Mouse (Mus musculus) intestine, postnatal 0 days (tissue): Measurements from ENCODE around the gene Nfatc3. TPM values are rescaled to one million over a fixed set of nuclear protein-coding genes. Genes with fewer than 3 reads are reported as not detected.

ENCODE experiments used
- ATAC-seq: fragments of 200-750 bp; cut with Nextera tagmentation; 2 replicates; pipeline ENCODE4 v1.8.0; 2017; ENCODE audit warnings: mild to moderate bottlenecking, moderate TSS enrichment, moderate library complexity
- H3K27ac ChIP-seq: fragments of 300-500 bp; sonication (generic); 2 replicates; pipeline ENCODE4 v1.5.1; 2014; ENCODE audit warnings: mild to moderate bottlenecking, low read depth, low read length, moderate library complexity
- H3K27me3 ChIP-seq: fragments of 300-500 bp; sonication (generic); replicated peaks from 2 replicates; pipeline ENCODE4 v1.6.1; 2014; ENCODE audit warnings: low read length, mixed read lengths; ENCODE audit not compliant: control insufficient read depth, insufficient read depth
- H3K36me3 ChIP-seq: fragments of 300-500 bp; sonication (generic); 2 replicates; pipeline ENCODE4 v1.6.1; 2014; ENCODE audit warnings: mild to moderate bottlenecking, moderate library complexity; ENCODE audit not compliant: control insufficient read depth, insufficient read depth
- H3K4me1 ChIP-seq: fragments of 300-500 bp; sonication (generic); replicated peaks from 2 replicates; pipeline ENCODE4 v1.6.1; 2014; ENCODE audit warnings: antibody characterized with exemption, low read length, mixed read lengths; ENCODE audit not compliant: control insufficient read depth, insufficient read depth
- H3K4me2 ChIP-seq: fragments of 300-500 bp; sonication (generic); replicated peaks from 2 replicates; pipeline ENCODE4 v1.6.1; 2014; ENCODE audit warnings: low read depth, mild to moderate bottlenecking, moderate library complexity
- H3K4me3 ChIP-seq: fragments of 300-500 bp; sonication (generic); 2 replicates; pipeline ENCODE4 v1.5.1; 2014; ENCODE audit warnings: low read depth, low read length
- H3K9ac ChIP-seq: fragments of 300-500 bp; sonication (generic); 2 replicates; pipeline ENCODE4 v1.6.1; 2014; ENCODE audit warnings: mild to moderate bottlenecking, low read depth, low read length
- H3K9me3 ChIP-seq: fragments of 300-500 bp; sonication (generic); 2 replicates; pipeline ENCODE4 v1.6.1; 2016; ENCODE audit warnings: mixed run types; ENCODE audit not compliant: control insufficient read depth
- CTCF ChIP-seq: sonication (generic); IDR thresholded peaks from 2 replicates; pipeline ENCODE4 v1.5.1; 2016; ENCODE audit warnings: low read depth, mild to moderate bottlenecking, control low read depth, antibody characterized with exemption, moderate library complexity
- WGBS: fragments of 180-500 bp; shearing (Covaris S2); extraction: QIAGEN DNeasy Blood & Tissue Kit; methylation state at CpG from one replicate; pipeline ENCODE4 v1.1.7; 2014; 5-methylcytosine and 5-hydroxymethylcytosine counted together
- polyA plus RNA-seq: library from polyadenylated mRNA; unstranded; fragments of >200 nt; fragmentation: Nextera tagmentation; extraction: Ambion mirVana; gene quantifications from 2 replicates; pipeline ENCODE4 v1.2.1, GENCODE M21; 2015

Gene Nfatc3
- polyA plus RNA-seq, 1 experiment from 2014 or later: 3.1 TPM

DNA sequence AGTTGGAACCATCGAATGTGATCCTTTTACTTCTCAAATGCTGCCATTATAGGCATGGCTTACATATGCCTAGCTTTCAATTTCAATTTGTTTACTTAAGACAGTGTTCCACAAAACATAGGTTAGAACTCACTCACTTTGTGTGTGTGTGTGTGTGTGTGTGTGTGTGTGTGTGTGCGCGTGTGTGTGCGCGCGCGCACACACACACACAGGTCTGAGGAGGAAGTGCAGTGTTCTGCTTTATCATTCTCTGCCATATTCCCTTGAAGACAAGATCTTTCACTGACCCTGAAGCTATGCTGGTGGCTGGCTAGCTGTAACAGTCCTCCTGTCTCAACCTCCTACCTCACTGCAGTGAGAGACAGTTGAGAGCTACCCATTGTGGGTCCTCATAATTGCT lies 4.4 kb downstream of the Nfatc3 start:
- ATAC-seq: no peak

DNA sequence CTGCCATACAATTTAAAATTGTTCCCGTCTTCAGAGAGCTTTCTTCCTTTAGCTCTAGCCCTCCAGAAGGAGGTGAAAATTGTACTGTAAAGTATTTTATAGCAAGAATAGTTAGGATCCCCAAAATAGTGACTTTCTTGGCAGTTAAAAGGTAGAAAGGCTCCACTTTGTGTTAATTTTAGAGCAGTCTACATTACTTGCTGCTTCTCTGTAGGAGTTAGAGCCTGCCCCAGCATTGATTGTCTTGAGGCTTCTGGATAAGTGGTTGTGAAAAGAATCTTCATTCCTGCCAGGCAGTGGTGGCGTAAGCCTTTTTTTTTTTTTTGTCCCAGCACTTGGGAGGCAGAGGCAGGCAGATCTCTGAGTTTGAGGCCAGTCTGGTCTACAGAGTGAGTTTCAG lies 8.1 kb downstream of the Nfatc3 start:
- no peak overlapping the region for H3K27ac ChIP-seq
- 96% methylated on average over 2 of the region's 2 CpGs for WGBS
- H3K9ac ChIP-seq: no peak overlapping the region
- no peak for ATAC-seq
- H3K27me3 ChIP-seq: no peaks in the 10 kb centered on the region
- no peak overlapping the region for H3K4me2 ChIP-seq
- H3K4me1 ChIP-seq: no peaks in the 10 kb centered on the region
- H3K4me3 ChIP-seq: no peak overlapping the region
- no peaks in the 10 kb centered on the region for H3K36me3 ChIP-seq
- TF ChIP-seq CTCF: no peak
- H3K9me3 ChIP-seq: no peaks in the 10 kb centered on the region

More for the DNA sequence above, 4.4 kb downstream of the Nfatc3 start:
- TF ChIP-seq CTCF: no peak
- Histone ChIP-seq H3K4me2 (no peak overlapping the region), H3K4me1 (0 out of 2 replicates have a peak, but pooled peaks cover 6% of the 10 kb centered on the region), H3K9ac (no peak overlapping the region), H3K27me3 (no peaks in the 10 kb centered on the region), H3K36me3 (no peaks in the 10 kb centered on the region), H3K27ac (no peak overlapping the region), H3K9me3 (no peaks in the 10 kb centered on the region), H3K4me3 (no peak overlapping the region)
- WGBS: 94% methylated on average over 7 of the region's 7 CpGs

DNA sequence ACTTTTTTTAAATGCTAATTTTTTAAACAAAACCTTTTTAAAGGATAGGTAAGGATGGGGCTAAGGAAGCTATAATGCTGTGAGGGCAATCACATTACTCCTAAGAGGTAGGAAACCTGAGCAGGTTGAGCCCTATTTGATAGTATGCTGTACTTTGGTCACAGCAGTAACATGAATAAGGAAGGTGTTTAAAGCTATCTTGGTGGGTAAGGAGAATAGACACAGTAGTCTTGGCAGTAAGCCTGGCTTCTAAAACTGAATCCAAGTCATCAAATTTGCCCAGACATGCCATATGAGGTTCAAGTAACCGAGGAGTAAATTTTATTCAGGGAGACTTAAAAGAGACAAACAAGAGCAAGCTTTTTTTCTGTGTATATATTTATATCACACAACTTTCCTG lies 10.9 kb downstream of the Nfatc3 start:
- no peak for ATAC-seq
- WGBS: 30% methylated on average over 1 of the region's 1 CpGs
- Histone ChIP-seq H3K36me3 (no peaks in the 10 kb centered on the region), H3K4me1 (no peaks in the 10 kb centered on the region), H3K9ac (no peak overlapping the region), H3K27ac (no peak overlapping the region; the same call in 1 of the 2 replicates), H3K27me3 (no peaks in the 10 kb centered on the region), H3K9me3 (no peaks in the 10 kb centered on the region), H3K4me3 (no peak overlapping the region), H3K4me2 (no peak overlapping the region)
- TF ChIP-seq CTCF: no peak

DNA sequence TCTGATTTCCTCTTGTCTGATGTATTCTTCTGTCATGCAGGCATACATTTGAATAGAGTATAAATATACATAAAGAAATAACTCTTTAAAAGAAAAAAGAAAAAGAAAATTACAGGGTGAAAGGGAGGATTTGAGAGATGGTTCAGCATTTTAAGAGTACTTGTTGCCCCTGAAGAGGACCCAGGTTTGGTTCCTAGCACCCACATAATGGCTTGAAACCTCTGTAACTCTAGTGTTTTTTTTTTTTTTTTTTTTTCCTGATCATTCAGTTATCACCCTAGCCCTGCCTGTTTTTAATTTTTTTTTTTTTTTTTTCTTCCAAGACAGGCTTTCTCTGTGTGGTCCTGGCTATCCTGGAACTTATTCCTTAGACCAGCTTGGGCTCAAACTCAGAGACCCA lies 13.5 kb downstream of the Nfatc3 start:
- H3K4me2 ChIP-seq: no peak overlapping the region
- H3K9me3 ChIP-seq: no peaks in the 10 kb centered on the region
- H3K36me3 ChIP-seq: no peaks in the 10 kb centered on the region
- no peaks in the 10 kb centered on the region for H3K4me1 ChIP-seq
- no peak overlapping the region for H3K9ac ChIP-seq
- ATAC-seq: no peak
- no peak for TF ChIP-seq CTCF
- H3K27ac ChIP-seq: no peak overlapping the region
- H3K4me3 ChIP-seq: no peak overlapping the region
- no peaks in the 10 kb centered on the region for H3K27me3 ChIP-seq

DNA sequence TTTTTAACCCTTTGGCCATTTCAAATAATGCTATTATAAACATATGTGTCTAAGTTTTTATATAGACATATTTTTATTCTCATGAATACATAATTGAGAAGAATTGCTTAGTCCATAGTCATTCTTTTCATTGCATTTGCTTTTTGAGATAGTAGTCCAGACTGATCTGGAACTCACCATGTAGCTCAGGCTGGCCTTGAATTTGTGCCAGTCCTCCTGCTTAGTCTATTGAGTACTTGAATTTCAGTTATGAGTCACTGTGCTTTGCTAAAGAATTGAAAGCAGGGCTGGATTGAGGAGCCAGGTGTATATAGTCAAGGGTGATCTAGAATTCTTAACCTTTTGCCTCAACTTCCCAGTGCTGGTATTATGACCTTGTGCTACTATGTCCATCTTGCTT lies 15.6 kb downstream of the Nfatc3 start:
- Histone ChIP-seq H3K4me3 (no peak overlapping the region), H3K4me1 (no peaks in the 10 kb centered on the region), H3K9ac (no peak overlapping the region), H3K27me3 (no peaks in the 10 kb centered on the region), H3K27ac (no peak overlapping the region), H3K9me3 (no peaks in the 10 kb centered on the region), H3K36me3 (peaks cover 6% of the 10 kb centered on the region; the same call in 1 of the 2 replicates), H3K4me2 (no peak overlapping the region)
- no peak for TF ChIP-seq CTCF
- ATAC-seq: no peak

DNA sequence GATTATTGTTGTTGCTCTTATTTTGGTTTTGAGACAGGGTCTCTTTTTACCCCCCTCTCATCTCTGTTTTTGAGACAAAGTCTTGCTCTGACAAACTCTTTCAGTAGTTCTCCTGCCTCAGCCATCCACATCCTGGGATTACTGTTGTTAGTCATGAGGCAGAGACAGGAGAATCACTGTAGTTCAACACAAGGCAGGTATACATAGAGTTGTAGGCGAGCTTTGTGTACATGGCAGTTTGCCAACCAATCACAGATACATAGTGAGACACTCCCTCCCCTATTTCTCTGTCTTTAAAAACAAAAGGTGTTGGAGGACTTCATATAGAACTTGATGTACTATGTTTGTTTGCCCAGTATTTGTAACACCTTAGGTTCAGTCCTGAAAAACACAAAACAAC lies 16.0 kb downstream of the Nfatc3 start:
- H3K27me3 ChIP-seq: no peaks in the 10 kb centered on the region
- no peak overlapping the region for H3K4me2 ChIP-seq
- no peak for ATAC-seq
- H3K9me3 ChIP-seq: no peaks in the 10 kb centered on the region
- H3K9ac ChIP-seq: no peak overlapping the region
- H3K36me3 ChIP-seq: peaks cover 7% of the 10 kb centered on the region; the same call in 1 of the 2 replicates
- TF ChIP-seq CTCF: no peak
- H3K4me3 ChIP-seq: no peak overlapping the region
- H3K4me1 ChIP-seq: no peaks in the 10 kb centered on the region
- no peak overlapping the region for H3K27ac ChIP-seq
- 26% methylated on average over 1 of the region's 1 CpGs for WGBS

DNA sequence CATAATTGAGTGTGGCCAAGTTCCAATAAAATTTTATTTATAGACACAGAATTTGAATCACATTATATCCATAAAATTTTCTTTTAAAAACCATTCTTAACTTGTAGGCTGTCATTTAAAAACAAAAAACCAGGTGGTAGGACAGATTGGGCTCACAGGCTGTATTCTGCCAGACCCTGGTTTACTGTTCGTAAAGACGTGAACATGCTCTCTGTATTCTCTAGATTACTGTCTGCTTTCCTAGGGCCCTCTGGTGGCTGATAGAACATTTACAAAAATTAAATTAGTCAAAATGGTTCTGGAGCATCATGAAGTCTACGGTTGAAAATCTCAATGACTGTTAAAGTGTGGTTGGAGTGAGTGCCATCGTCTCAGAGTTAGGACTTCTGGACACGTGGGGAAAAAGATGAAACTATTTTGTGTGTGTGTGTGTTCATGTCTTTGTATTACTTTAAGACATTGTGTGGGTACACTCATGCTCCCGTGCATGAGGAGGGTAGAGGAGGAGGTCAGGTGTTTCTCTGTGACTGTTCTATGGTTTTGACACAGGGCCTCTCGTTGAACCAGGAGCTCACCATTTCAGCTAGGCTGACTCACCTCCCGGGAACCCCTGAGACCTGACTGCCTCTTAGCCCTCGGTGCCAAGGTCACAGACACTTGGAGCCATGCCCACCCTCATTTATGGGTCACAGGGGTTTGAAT lies 16.7 kb downstream of the Nfatc3 start:
- H3K27ac ChIP-seq: no peak overlapping the region
- ATAC-seq: no peak
- no peak overlapping the region for H3K4me2 ChIP-seq
- peaks cover 7% of the 10 kb centered on the region; the same call in 1 of the 2 replicates for H3K36me3 ChIP-seq
- H3K27me3 ChIP-seq: no peaks in the 10 kb centered on the region
- WGBS: 62% methylated on average over 9 of the region's 9 CpGs
- no peaks in the 10 kb centered on the region for H3K9me3 ChIP-seq
- TF ChIP-seq CTCF: peak; percentile 62
- no peak overlapping the region for H3K4me3 ChIP-seq
- no peaks in the 10 kb centered on the region for H3K4me1 ChIP-seq
- no peak overlapping the region for H3K9ac ChIP-seq
